Mouse (Mus musculus): Measurements from ENCODE around the gene Mta3.

The Mta3 gene

DNA sequence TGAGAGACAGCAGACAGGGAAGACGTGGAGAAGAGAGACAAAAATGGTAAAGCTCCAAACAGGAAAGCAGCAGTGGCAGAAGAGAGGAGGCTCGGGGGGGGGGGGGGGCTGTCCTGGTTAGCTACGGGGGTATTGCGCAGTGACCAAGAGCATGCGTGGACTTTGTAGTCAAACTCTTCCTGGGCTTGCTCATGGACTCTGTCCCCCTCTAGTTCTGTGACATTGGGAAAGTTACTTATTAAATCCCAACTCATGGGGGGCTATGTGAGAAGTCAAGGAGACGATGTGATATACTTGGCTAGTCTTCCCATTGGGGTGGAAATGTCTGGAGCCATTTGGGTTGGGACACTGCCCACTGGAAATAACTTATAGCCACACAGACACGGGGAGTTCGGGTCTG, 139.6 kb downstream of the Mta3 start:
- CTCF ChIA-PET = interaction anchor here (0.6 to 1.2 kb wide), 5 partner anchors 8 to 221 kb away, joined by 3 to 8 read pairs (median 5); no protein-coding TSS in a partner anchor

GRCm38 (mm10) chr17:83846301-83847021, 140.5 kb downstream of the Mta3 start:
- CTCF ChIA-PET = interaction anchor here (0.6 to 1.2 kb wide), 5 partner anchors 9 to 343 kb away, joined by 3 to 8 read pairs (median 4); no protein-coding TSS in a partner anchor

DNA sequence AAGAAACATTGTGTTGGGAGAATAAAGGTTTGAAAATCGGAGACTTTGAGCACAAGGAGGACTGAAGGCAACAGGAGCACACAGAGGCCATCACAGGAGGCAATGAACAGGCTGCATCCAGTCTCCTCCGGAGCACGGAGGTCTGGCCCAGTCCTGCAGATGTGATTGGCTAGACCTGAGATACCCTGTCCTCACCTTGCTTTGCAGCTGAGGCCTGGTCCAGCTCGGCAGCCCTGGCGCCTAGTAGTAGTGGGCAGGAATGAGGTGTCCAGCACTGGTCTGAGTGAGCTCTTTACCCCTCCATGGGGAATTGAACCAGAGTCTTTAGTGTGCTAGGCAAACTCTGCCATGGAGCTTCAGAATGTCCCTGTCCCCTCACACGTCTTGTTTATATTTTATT, 141.1 kb downstream of the Mta3 start:
- CTCF ChIA-PET = interaction anchor here (0.6 to 1.2 kb wide), 3 partner anchors 24 to 342 kb away, joined by 3 to 5 read pairs (median 3); no protein-coding TSS in a partner anchor

DNA sequence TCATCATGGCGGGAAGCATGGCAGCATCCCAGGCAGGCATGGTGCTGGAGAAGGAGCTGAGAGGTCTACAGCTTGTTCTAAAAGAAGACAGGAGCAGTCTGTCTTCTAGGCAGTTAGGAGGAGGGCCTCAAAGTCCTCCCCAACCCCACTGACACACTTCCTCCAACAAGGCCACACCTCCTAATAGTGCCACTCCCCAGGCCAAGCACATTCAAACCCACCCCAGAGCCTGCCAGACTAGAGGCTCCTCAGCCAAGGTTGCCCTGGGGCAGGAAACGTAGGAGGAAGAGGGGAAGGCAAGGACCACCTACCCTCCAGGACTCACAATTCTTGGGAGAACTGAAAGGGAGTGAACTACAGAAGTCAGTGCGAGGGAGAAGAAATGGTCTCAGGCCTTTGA, 141.9 kb downstream of the Mta3 start, which contains the start of gene Haao:
Gene Haao, minus strand, starts transcription at position 149 of the 400 bp plus-strand sequence.
- CTCF ChIA-PET = interaction anchor here (0.6 to 0.7 kb wide), 3 partner anchors 16 to 333 kb away, joined by 3 to 20 read pairs (median 3); no protein-coding TSS in a partner anchor

DNA sequence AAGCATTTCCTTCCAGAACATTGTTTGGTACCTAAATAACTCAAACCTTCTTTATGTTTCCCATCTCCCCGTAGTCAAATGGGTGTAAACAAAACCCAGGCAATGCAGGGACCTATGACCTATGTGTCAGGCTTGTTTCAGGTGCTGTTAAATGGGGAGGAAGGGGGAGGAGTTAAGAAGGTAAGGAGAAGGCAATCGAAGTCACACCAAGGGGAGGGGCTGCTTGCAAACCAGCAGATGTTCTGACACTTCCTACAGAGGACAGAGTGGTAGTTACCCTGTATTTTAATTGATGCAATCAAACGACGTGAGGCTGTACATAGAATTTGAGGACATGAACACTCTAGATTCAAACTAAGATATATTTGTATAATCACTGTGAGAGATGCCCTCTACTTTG, 142.5 kb downstream of the Mta3 start:
- CTCF ChIA-PET = interaction anchor here (0.5 to 0.7 kb wide), 3 partner anchors 22 to 172 kb away, joined by 3 to 7 read pairs (median 4); no protein-coding TSS in a partner anchor

GRCm38 (mm10) chr17:83849081-83849675, 143.2 kb downstream of the Mta3 start:
- CTCF ChIA-PET = interaction anchor here (0.5 to 1.1 kb wide), 5 partner anchors 10 to 137 kb away, joined by 3 to 5 read pairs (median 3); no protein-coding TSS in a partner anchor

DNA sequence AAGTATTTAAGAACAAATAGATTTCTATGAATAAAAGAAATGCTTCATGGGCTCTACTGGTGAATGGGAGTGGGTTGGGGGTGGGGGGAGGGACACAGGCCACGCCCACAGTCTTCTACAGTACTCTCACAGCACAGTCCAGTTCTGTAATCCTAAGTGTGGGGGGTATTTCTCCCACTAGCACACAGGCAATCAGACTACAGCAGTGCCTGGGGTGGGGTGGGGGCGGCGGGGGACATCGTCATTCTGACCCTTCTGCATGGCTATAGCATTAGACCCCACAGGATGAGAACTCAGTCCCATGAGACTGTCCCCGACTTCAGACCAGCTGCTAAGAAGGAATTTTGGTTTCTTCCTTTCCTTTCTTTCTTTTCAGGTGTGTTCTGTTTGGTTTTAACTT, 143.8 kb downstream of the Mta3 start:
- CTCF ChIA-PET = interaction anchor here (0.6 to 1.1 kb wide), 4 partner anchors 11 to 205 kb away, joined by 3 to 5 read pairs (median 3); no protein-coding TSS in a partner anchor

GRCm38 (mm10) chr17:83850458-83850857, 144.5 kb downstream of the Mta3 start:
- CTCF ChIA-PET = interaction anchor here (0.8 to 1.0 kb wide), 2 partner anchors 148 to 205 kb away, joined by 3 to 5 read pairs; no protein-coding TSS in a partner anchor

GRCm38 (mm10) chr17:83850864-83851263, 144.9 kb downstream of the Mta3 start:
- CTCF ChIA-PET = interaction anchor here (0.8 to 1.3 kb wide), 2 partner anchors 86 to 149 kb away, joined by 3 to 5 read pairs; no protein-coding TSS in a partner anchor

GRCm38 (mm10) chr17:83853831-83854230, 147.9 kb downstream of the Mta3 start:
- CTCF ChIA-PET = no interaction called here

- CTCF ChIA-PET = no interaction called here
Observed at GRCm38 (mm10) chr17:83854284-83854918, 148.4 kb downstream of the Mta3 start.

GRCm38 (mm10) chr17:83858413-83858812, 152.4 kb downstream of the Mta3 start:
- CTCF ChIA-PET = no interaction called here

- CTCF ChIA-PET = no interaction called here
Observed at GRCm38 (mm10) chr17:83859639-83860038, 153.7 kb downstream of the Mta3 start.

DNA sequence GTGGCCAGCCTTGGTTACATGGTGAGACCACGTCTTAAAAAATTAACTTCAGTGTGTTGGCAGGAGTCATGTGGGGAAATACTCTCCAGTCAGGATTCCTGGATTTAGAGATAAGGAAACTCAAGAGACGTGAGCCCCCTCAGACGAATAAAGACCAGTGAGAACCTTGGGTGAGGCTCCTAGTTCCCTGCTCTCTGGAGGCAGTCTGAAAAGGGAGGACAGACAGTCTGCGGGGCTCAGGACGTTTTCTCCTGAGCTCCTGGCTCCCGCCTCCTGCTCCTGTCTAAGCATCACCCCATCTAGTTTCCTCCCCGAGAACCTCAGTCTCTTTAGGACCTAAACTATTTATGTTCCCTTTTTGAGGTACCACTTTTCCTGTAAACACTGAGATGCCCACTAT, 154.3 kb downstream of the Mta3 start:
- CTCF ChIA-PET = interaction anchor here (0.6 to 1.3 kb wide), 2 partner anchors 8 to 605 kb away, joined by 3 to 5 read pairs; no protein-coding TSS in a partner anchor

GRCm38 (mm10) chr17:83860968-83861367, 155.0 kb downstream of the Mta3 start:
- CTCF ChIA-PET = interaction anchor here (1.3 kb wide), 1 partner anchor 9 kb away, joined by 5 read pairs; no protein-coding TSS in a partner anchor

DNA sequence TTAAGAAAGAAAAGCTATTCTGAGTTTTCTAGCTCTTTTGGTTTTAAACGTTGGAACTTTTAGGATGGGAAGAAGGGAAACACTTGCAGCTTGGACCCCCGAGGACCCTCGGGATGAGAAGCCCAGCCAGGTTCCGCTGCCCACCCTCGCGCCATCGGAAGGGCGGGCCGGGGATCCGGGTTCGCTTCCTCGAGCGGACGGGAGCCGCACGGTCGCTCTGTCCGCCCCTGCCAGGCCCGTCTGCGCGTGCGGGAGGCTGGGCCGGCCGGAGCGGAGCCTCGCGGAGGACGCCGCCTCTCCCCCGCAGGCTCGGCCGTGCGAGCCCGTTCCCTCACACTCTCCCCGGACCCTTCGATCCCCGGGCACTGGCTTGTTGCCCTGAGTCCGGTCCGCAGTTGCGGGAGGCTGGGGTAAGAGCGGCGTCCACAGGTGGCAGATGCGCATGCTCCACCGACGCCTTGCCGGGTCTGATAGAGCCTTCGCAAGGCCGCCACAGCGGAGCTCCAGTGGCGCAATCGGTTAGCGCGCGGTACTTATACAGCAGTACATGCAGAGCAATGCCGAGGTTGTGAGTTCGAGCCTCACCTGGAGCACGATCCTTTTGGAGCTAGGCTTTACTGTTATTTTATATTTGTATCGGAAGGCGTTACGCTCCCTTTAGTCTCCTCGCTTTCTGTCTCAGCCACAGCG, 155.6 kb downstream of the Mta3 start:
- CTCF ChIA-PET = interaction anchor here (1.3 kb wide), 1 partner anchor 9 kb away, joined by 5 read pairs; no protein-coding TSS in a partner anchor

DNA sequence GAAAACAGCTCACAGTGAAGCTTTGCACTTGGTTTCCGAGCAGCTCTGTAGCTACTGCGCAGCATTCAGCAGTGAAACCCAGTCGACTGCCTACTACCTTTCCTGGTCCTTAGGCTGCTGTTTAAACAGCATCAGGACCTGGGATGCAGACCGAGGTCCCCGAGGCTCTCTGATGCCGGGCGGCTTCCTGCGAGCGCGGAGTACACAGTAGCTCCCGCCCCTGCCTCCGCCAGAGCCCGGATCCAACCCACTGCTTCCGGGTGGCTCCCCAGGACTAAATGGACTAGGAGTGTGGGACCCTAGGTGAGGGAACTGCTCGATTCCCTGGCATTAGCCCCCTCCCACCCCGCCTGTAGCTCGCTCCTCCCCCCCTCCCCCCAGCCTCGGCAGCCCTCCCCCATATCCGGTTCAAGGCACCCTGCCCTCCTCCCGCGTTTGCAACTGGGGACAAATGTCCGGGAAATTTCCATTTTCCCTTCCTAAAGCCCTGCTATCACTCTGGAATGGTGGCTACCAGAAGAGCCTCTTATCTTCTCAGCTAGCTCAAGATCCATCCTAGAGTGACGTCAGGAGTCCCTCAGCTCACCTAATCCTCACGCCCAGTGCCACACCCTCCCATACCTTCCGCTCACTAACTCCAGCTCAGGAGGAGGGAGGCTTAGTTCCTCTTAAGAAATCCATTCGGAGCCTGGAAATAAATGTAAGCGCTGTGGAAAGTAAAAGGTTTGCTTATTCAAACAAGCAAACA, 156.3 kb downstream of the Mta3 start:
- CTCF ChIA-PET = interaction anchor here (0.5 kb wide), 1 partner anchor 475 kb away, joined by 3 read pairs; no protein-coding TSS in a partner anchor

GRCm38 (mm10) chr17:83865366-83865765, 159.4 kb downstream of the Mta3 start:
- CTCF ChIA-PET = interaction anchor here (0.6 kb wide), 1 partner anchor 16 kb away, joined by 3 read pairs; no protein-coding TSS in a partner anchor

DNA sequence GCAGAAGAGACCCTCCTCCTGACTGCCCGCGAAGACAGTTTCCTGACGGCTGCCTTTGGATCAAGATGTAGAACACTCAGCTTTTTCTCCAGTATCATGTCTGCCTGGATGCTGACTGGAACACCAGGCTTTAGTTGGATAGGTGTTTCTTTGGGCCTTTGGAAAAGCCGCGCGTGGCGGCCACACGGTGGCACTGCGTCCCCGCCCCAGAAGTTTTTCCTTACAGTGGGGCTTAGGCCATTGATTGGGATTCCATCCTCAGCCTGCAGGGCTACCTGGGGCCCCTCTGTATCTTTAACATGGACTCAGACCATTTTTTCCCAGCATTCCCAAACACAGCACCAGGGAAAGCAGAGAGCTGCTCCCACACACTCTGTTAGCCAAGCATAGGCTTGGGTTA, 160.6 kb downstream of the Mta3 start:
- CTCF ChIA-PET = interaction anchor here (0.9 kb wide), 1 partner anchor 469 kb away, joined by 26 read pairs; no protein-coding TSS in a partner anchor

DNA sequence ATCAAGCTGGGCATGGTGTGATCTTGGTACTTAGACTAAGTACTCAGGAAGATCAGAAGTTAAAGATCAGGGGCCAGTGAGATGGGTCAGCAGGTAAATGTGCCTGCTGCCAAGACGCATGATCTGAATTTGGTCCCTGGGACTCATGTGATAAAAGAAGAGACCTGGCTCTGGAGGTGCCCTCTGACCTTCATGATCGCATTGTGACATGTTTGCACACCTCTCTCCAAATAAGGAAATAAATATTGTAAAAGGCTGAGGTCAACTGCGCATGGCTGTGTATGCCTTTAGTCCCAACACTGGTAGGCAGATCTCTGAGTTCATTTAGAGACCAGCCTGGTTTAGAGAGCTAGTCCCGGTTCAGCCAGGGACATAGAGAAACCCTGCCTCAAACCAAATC, 164.4 kb downstream of the Mta3 start:
- CTCF ChIA-PET = no interaction called here
